Mouse (Mus musculus) erythroblast, embryonic 14.5 days (primary cell): ENCODE results near the gene Tex9.
"Not testable (repeated sequence)": the region's sequence is repeated elsewhere in the genome, so short reads cannot be mapped to it uniquely, and the experiment has no call there.

Source experiments
- GATA1 ChIP-seq: IDR thresholded peaks from 2 replicates; pipeline ENCODE4 v1.6.1; 2012; ENCODE audit warnings: low read length, inconsistent platforms, mixed read lengths
- TAL1 ChIP-seq: IDR thresholded peaks from 3 replicates; pipeline ENCODE4 v1.6.1; 2012; ENCODE audit warnings: low read length, inconsistent platforms, mixed read lengths

GRCm38 (mm10) chr9:72454281-72454680 is 37.7 kb downstream of the Tex9 start:
- not testable (repeated sequence) for TF ChIP-seq TAL1, GATA1
